Mouse (Mus musculus) neural tube, embryonic 11.5 days (tissue): ENCODE measurements at regions not wholly inside any gene's neighbourhood (a gene's known extent, or its start where the extent isn't known, plus 50 kb on each side); places are given as distances from the start of the nearest gene placed in this dataset.

Experiments used
- ATAC-seq: fragments of 200-750 bp; cut with Nextera tagmentation; 2 replicates; pipeline ENCODE4 v1.8.0; 2017; ENCODE audit warnings: moderate number of reproducible peaks, mild to moderate bottlenecking, moderate TSS enrichment, moderate library complexity; ENCODE audit not compliant: insufficient read depth, low FRiP score, low TSS enrichment
- DNase-seq: peaks from one replicate; pipeline ENCODE4 v3.0.0-alpha.2; 2015; ENCODE audit warnings: low spot score
- H3K27ac ChIP-seq: fragments of 300-500 bp; sonication (generic); 2 replicates; pipeline ENCODE4 v1.5.1; 2014; ENCODE audit warnings: low read depth, mild to moderate bottlenecking, low read length
- H3K27me3 ChIP-seq: fragments of 300-500 bp; sonication (generic); 2 replicates; pipeline ENCODE4 v1.6.1; 2014; ENCODE audit warnings: mild to moderate bottlenecking, low read length, mixed read lengths; ENCODE audit not compliant: control insufficient read depth, insufficient read depth
- H3K36me3 ChIP-seq: fragments of 300-500 bp; sonication (generic); 2 replicates; pipeline ENCODE4 v1.6.1; 2014; ENCODE audit warnings: mild to moderate bottlenecking, low read length, moderate library complexity, mixed read lengths; ENCODE audit not compliant: control insufficient read depth, insufficient read depth
- H3K4me1 ChIP-seq: fragments of 300-500 bp; sonication (generic); 2 replicates; pipeline ENCODE4 v1.6.1; 2014; ENCODE audit warnings: low read length, mixed read lengths; ENCODE audit not compliant: control insufficient read depth, insufficient read depth
- H3K4me2 ChIP-seq: fragments of 300-500 bp; sonication (generic); 2 replicates; pipeline ENCODE4 v1.6.1; 2014; ENCODE audit warnings: low read depth, mild to moderate bottlenecking, moderate library complexity
- H3K4me3 ChIP-seq: fragments of 300-500 bp; sonication (generic); 2 replicates; pipeline ENCODE4 v1.5.1; 2014; ENCODE audit warnings: low read depth, low read length
- H3K9ac ChIP-seq: fragments of 300-500 bp; sonication (generic); 2 replicates; pipeline ENCODE4 v1.6.1; 2014; ENCODE audit warnings: mild to moderate bottlenecking, low read length
- H3K9me3 ChIP-seq: fragments of 300-500 bp; sonication (generic); 2 replicates; pipeline ENCODE4 v1.6.1; 2016; ENCODE audit warnings: low read length; ENCODE audit not compliant: control insufficient read depth
- WGBS: fragments of 180-500 bp; shearing (Covaris S2); extraction: QIAGEN DNeasy Blood & Tissue Kit; methylation state at CpG from one replicate; pipeline ENCODE4 v1.1.7; 2014; 5-methylcytosine and 5-hydroxymethylcytosine counted together

DNA sequence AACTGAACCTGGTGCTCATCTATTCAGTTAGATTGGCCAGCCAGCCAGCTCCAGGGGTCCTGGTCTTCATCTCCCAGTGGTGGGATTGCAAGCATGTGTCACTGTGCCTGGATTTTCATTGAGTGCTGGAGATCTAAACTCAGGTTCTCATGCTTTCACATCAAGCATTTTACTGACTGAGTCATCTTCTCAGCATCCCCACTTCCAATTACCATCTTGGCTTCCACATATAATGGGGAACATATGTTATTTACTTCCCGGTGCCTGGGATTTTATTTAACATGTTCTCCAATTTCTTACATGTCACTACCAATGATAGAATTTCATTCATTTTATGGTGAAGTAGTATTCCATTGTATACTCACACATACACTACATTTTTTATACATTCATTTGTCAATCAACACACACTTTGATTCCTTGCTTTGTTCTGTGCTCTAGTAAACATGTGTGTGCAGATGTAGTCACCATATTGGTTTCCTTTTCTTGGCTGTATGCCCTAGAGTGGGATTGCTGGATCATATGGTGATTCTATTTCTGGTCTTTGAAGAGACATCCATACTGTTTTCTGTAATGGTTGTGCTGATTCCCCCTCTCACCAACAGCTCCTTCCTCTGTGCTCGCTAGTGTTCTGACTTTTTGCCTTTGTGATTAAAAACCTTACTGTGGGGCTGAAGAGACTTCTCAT, 986.0 kb downstream of the Synb start:
- WGBS, result 89% methylated on average over 2 of the region's 2 CpGs
- no peaks in the 10 kb centered on the region for H3K4me1 ChIP-seq
- no peak for ATAC-seq

DNA sequence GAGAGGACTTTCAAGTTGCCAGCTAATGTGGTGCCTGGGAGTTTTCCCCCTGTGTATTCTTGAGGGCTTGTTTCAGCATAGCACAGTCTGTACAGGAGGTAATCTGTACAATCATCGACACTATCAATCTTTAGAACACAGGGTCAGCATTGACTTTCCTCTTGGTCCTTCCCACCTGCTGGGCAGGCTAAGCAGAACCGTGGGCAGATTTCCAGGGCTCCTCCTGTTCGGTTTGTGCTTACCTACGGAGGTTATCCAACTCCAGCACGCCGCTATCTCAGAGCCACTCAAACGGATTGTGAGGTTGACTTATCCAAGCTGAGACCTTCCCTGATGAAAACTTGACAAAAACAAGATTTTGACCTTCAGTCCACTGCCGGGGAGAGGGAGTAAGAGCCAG, 988.9 kb downstream of the Synb start:
- whole genome bisulfite sequencing, result 85% methylated on average over 8 of the region's 8 CpGs

More for the DNA sequence above, 986.0 kb downstream of the Synb start:
- H3K27me3 ChIP-seq, result no peaks in the 10 kb centered on the region
- no peaks in the 10 kb centered on the region for H3K36me3 ChIP-seq
- no peak overlapping the region for H3K4me2 ChIP-seq
- no peak for DNase-seq
- H3K9me3 ChIP-seq, result no peaks in the 10 kb centered on the region
- H3K9ac ChIP-seq, result no peak overlapping the region
- H3K27ac ChIP-seq, result no peak overlapping the region
- no peak overlapping the region for H3K4me3 ChIP-seq

DNA sequence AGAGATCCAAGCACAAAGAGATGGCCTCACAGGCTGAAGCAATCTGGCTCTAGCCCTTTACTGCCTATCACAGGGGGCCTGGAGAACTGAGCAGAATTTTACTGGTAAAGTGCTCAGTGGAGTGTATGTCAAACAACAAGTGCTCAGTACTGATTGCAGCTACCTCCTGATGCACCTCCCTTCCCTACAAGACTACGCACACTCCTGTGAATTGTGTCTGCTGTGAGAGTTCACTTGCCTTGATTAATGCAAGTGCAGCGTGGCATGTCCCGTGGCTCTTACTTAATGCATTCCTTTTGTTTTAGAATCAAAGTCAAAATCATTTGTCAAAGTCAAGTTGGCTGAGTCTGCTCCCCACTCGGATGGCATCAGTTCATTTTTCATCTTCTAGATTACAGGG, 992.4 kb downstream of the Synb start:
- H3K9ac ChIP-seq, result no peak overlapping the region
- no peak for ATAC-seq
- no peaks in the 10 kb centered on the region for H3K27me3 ChIP-seq
- H3K4me3 ChIP-seq, result no peak overlapping the region
- no peaks in the 10 kb centered on the region for H3K4me1 ChIP-seq
- H3K9me3 ChIP-seq, result no peaks in the 10 kb centered on the region
- WGBS, result 62% methylated on average over 4 of the region's 4 CpGs
- H3K27ac ChIP-seq, result no peak overlapping the region
- DNase-seq, result peak; percentile 33
- no peaks in the 10 kb centered on the region for H3K36me3 ChIP-seq
- H3K4me2 ChIP-seq, result no peak overlapping the region

More for the DNA sequence above, 988.9 kb downstream of the Synb start:
- ATAC-seq (no peak), DNase-seq (no peak)
- Histone ChIP-seq H3K36me3 (no peaks in the 10 kb centered on the region), H3K9ac (no peak overlapping the region), H3K4me2 (no peak overlapping the region), H3K27ac (no peak overlapping the region), H3K4me3 (no peak overlapping the region), H3K4me1 (no peaks in the 10 kb centered on the region), H3K9me3 (no peaks in the 10 kb centered on the region), H3K27me3 (no peaks in the 10 kb centered on the region)

DNA sequence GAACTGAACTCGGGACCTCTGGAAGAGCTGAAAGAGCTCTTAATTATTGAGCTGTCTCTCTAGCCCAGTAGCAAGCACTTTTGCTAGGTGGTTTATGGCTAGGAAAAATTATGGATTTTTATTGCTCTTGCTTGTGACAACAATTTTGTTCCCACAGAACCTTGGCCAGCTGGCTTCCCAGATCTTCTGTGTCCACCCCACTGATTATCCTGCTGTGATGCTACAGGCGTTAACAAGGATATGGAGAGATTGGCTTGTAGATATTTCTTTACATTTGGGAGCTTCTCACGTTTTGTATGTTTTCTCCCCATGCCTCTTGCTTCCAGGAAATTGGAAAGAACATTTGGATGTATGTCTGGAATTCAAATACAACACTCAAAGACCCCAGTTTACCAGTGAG, 1008.6 kb downstream of the Synb start:
- WGBS, result 80% methylated on average over 3 of the region's 3 CpGs
- no peak overlapping the region for H3K9ac ChIP-seq
- H3K9me3 ChIP-seq, result no peaks in the 10 kb centered on the region
- H3K27ac ChIP-seq, result no peak overlapping the region
- H3K4me2 ChIP-seq, result no peak overlapping the region
- H3K36me3 ChIP-seq, result no peaks in the 10 kb centered on the region
- no peaks in the 10 kb centered on the region for H3K27me3 ChIP-seq
- no peak for ATAC-seq
- no peak for DNase-seq
- H3K4me1 ChIP-seq, result no peaks in the 10 kb centered on the region
- no peak overlapping the region for H3K4me3 ChIP-seq

DNA sequence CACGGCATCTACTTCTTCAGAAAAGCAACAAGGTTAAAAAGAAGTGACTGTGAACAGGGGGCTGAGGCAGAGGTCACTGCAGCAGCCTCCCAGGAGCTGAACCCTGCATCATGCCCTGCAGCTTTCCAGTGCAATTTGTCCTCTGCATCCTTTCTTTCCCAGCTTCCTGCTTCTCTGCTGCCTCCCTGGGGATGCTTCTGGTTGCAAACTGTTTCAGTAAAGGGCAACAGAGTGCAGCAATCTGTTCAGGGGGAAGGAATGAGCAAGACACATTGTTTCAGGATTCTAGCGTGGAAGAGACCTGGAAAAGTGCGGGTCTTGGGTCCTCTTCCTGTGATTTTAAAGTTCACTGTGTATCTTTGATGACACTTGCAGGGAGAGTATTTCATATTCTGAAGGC, 1032.7 kb downstream of the Synb start:
- Histone ChIP-seq H3K36me3 (no peaks in the 10 kb centered on the region), H3K27ac (no peak overlapping the region), H3K27me3 (no peaks in the 10 kb centered on the region), H3K4me3 (no peak overlapping the region), H3K9ac (no peak overlapping the region), H3K4me2 (no peak overlapping the region), H3K9me3 (no peaks in the 10 kb centered on the region), H3K4me1 (no peaks in the 10 kb centered on the region)
- ATAC-seq (no peak), DNase-seq (peak; percentile 10)
- WGBS, result 58% methylated on average over 3 of the region's 3 CpGs

DNA sequence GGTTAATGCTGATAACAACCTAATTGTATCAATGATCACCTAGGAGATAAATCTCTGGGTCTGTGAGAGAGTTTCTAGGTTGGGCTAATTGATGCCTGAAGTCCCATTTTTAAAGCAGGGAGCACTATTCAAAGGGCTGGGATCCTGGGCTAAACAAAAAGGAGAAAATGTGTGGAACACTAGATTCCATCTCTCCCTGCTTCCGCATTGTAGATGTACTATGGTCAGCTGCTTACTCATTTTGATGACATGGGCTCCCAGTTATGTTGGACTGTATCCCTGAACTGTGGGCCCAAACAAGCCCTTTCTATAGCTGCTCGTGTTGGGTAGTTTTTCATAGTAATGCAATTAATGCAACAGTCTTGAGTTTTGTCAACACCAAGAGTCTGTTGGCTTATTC, 1047.1 kb downstream of the Synb start:
- Histone ChIP-seq H3K4me2 (no peak overlapping the region), H3K4me1 (no peaks in the 10 kb centered on the region), H3K27me3 (no peaks in the 10 kb centered on the region), H3K27ac (no peak overlapping the region), H3K9ac (no peak overlapping the region), H3K4me3 (no peak overlapping the region), H3K36me3 (no peaks in the 10 kb centered on the region), H3K9me3 (no peaks in the 10 kb centered on the region)
- DNase-seq, result no peak
- no peak for ATAC-seq
- 87% methylated on average over 2 of the region's 2 CpGs for WGBS

DNA sequence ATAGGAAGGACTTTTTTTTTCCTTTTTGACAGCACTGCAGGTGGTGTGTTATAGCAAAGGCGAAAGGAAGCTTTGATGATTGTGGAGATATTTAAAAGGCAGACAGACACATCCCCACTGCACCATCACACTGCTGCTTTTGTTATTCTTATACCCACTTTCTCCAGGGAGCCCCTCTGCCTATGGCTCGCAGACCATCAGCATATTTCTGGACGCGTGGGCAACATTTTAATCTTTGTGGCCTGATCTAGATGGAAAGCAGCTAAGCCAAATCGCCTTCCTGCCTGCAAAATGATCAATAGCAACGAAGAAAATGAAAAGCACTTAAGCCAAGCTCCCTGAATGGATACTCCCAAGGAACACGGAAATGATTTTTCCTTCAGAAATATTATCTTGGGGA, 1054.0 kb downstream of the Synb start:
- no peaks in the 10 kb centered on the region for H3K9me3 ChIP-seq
- no peak overlapping the region for H3K27ac ChIP-seq
- no peak overlapping the region for H3K4me2 ChIP-seq
- no peak overlapping the region for H3K4me3 ChIP-seq
- no peak for ATAC-seq
- H3K9ac ChIP-seq, result no peak overlapping the region
- no peaks in the 10 kb centered on the region for H3K27me3 ChIP-seq
- H3K4me1 ChIP-seq, result no peaks in the 10 kb centered on the region
- DNase-seq, result no peak
- H3K36me3 ChIP-seq, result no peaks in the 10 kb centered on the region
- WGBS, result 78% methylated on average over 7 of the region's 7 CpGs

DNA sequence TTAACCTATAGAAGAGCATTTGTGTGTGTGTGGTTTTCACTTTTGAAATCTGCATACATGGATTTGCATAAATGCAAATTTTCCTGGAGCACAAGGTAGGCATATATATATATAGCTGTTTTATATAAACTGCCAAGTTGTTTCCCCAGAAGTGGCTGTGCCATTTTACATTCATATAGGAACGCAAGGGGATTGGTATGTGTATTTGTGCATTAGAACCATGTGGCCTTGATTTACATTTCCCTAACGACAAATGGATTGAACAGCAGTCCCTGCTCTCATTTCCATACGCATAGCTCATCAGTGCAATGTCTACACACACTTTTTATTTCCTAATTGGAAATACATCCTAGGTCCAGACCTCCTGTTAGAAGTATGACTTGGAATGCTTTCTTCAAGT, 1069.9 kb downstream of the Synb start:
- H3K4me1 ChIP-seq, result no peaks in the 10 kb centered on the region
- no peak for DNase-seq
- no peaks in the 10 kb centered on the region for H3K36me3 ChIP-seq
- WGBS, result 82% methylated on average over 3 of the region's 3 CpGs
- H3K9ac ChIP-seq, result no peak overlapping the region
- ATAC-seq, result no peak
- no peaks in the 10 kb centered on the region for H3K27me3 ChIP-seq
- no peaks in the 10 kb centered on the region for H3K9me3 ChIP-seq
- no peak overlapping the region for H3K4me3 ChIP-seq
- H3K27ac ChIP-seq, result no peak overlapping the region
- no peak overlapping the region for H3K4me2 ChIP-seq

DNA sequence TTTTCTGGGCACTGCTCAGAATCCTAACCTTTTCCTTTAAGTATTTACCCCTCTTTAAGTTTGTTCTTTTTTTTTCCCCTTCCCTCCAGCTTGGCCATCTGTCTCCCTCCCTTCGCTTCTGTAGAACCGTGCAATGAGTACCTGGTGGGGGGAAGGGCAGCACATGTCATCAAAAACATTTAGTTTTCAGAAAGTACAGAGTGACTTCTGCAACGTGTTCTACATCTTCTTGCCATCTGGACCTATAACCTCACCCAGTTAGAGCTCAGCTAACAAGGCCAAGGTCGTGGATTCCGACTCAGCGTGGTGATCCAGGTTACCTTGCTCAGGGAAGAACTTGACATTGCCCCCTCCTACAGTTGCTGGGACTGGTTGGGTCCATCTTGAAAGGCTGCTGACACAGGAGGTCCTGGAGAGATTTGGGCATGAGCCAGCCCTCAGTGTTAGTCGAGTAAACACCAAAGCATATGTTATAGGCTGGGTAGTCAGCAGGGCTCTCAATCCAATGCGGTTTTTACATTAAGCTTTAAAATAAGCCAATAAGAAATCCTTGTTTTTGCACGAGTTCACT, 1075.0 kb downstream of the Synb start:
- H3K4me2 ChIP-seq, result no peak overlapping the region
- H3K27me3 ChIP-seq, result no peaks in the 10 kb centered on the region
- DNase-seq (no peak), ATAC-seq (no peak)
- WGBS, result 73% methylated on average over 9 of the region's 9 CpGs
- no peaks in the 10 kb centered on the region for H3K9me3 ChIP-seq
- H3K27ac ChIP-seq, result no peak overlapping the region
- H3K4me3 ChIP-seq, result no peak overlapping the region
- H3K4me1 ChIP-seq, result no peaks in the 10 kb centered on the region
- H3K36me3 ChIP-seq, result no peaks in the 10 kb centered on the region
- no peak overlapping the region for H3K9ac ChIP-seq
